Mouse (Mus musculus) mouse trophoblast stem cell (cell line): ENCODE measurements around the gene Gm21983.

Experiments
- in situ Hi-C, 2 experiments: fragments of 300-500 bp; cut with MseI, MboI; formaldehyde crosslinking; loops; 2 replicates in 1 of 2; 3 replicates in 1 of 2; pipeline ENCODE4 v1.15.1; 2025

Gm21983 gene

DNA sequence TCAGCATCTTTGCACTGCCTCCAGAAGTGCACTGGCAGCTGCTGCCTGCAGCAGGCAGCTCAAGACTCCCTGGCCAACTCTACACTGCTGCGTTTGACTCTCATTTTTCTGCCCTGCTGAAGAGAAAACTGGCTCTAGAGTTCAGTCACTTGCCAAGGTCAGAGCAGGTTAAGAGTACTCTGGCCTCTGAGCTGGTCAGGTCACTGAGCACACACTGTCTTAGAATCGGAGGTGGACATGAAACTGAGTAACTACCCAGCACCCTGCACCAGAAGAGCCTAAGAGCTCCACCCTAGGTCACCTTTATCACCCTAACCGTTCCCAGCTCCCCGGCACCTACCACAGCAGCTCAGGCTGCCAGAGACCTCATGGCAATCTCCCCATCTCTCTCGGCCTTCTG lies 5.1 kb upstream of the Gm21983 start:
- in situ Hi-C loops, result no loop called here

- in situ Hi-C loops, result no loop called here
These were observed 4.1 kb upstream of the Gm21983 start for GRCm38 (mm10) chr7:27184964-27185363.

- in situ Hi-C loops, result no loop called here
These were observed 1.6 kb upstream of the Gm21983 start for GRCm38 (mm10) chr7:27182498-27182897.

- in situ Hi-C loops, result no loop called here
These were observed 850 bp downstream of the Gm21983 start for GRCm38 (mm10) chr7:27180036-27180435.

DNA sequence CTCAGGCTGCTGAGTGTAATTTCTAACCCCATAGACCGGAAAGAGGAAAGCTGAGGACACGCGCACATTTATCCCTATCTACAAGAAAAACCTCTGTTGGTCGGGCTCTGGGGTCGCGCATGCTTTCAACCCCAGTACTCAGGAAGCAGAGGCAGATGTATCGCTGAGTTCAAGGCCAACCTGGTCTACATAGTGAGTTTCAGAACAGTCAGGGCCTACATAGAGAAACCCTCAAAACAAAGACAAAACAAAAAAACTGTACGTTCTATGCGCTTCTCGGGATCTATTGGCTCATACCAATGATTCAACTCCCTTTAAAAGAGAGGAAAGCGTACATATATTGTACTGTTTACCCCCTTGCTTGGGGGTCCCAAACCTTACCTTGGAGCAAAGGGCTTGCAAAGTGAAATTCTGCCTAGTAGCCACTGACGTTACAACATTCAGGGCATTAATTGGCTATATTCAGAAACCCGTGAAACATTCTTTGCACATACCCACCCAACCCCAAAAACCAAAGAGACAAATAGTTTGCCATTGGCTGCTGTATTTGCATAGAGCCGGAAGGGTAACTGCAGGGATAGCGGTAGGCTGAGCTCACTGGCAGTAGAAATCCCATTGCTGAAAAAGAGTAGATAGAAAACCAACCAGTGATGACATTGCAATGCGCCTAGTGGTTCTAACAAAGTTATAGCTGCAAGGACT lies 1.5 kb downstream of the Gm21983 start:
- in situ Hi-C loops, result no loop called here

DNA sequence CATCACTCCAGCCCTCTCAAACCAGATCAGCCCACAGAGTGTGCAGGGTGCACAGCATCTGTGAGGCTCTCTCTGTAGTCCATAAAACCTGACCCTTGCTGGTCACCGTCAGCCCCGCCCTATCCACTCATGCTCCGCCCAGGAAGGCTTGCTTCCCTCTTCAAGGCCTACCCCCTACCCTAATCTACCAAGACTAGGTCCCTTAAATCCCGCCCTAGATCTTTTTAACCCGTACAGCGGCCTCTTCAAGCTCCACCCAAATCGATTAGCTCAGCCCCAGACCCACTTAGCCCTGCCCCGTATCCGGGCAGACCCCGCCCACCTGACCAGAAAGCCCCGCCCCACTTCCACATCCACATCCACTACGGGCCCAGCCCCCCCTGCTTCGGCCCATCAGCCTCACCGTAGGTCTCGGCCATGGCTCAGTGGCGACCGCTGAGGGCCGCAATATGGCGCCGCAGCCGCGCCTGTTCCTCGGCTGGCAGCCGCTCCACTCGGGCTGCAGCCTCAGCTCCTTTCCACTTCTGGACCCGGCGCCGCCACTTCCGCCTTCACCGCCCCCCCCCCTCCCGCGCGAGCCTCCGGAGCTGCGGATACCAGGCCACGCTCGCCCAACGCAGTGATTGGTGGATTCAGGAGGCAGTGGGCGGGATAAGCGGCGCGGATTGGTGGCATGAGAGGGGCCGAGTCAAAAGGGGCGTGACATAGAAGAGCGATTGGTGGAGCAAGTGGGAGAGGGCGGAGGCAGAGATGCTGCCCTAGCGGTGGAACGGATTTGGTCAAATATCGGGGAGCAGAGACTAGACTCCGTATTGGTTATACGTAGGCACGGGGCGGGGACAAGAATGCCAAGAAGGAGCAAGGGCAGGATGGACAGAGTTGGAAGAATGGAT lies 2.3 kb downstream of the Gm21983 start, which contains the start of gene Rab4b:
Rab4b (minus strand) TSS at position 573 of the 893 bp plus-strand sequence.
- in situ Hi-C loops, result no loop called here

GRCm38 (mm10) chr7:27177942-27178323 lies 3.0 kb downstream of the Gm21983 start:
- in situ Hi-C loops, result no loop called here

DNA sequence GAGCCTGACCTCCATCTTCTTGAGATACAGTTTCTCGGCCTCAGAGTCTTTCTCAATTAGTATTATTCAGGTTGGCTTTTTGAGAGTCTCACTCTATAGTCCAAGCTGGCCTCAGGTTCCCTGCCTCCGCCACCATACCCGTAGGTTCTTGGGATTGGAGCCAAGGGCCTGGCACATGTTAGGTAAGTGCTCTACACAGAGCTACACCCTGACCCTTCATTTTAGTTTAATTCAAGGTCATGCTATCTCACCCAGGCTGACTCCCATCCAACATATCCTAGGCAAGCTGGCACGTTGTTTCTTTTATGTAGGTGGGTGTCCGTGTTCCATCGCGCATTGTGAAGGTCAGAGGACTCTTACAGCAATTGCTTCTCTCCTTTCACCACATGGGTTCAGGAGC lies 6.0 kb downstream of the Gm21983 start:
- in situ Hi-C loops, result no loop called here

GRCm38 (mm10) chr7:27174496-27174895 lies 6.4 kb downstream of the Gm21983 start:
- in situ Hi-C loops, result no loop called here

GRCm38 (mm10) chr7:27170981-27171380 lies 9.9 kb downstream of the Gm21983 start:
- in situ Hi-C loops, result no loop called here

- in situ Hi-C loops, result no loop called here
These were observed 12.5 kb downstream of the Gm21983 start for GRCm38 (mm10) chr7:27168371-27168770.

GRCm38 (mm10) chr7:27167475-27168094 lies 13.3 kb downstream of the Gm21983 start:
- in situ Hi-C loops, result no loop called here

- in situ Hi-C loops, result no loop called here
These were observed 14.0 kb downstream of the Gm21983 start, which contains the start of gene Egln2 for GRCm38 (mm10) chr7:27166614-27167474. TSS of gene Egln2 (minus strand) at chr7:27166802.

DNA sequence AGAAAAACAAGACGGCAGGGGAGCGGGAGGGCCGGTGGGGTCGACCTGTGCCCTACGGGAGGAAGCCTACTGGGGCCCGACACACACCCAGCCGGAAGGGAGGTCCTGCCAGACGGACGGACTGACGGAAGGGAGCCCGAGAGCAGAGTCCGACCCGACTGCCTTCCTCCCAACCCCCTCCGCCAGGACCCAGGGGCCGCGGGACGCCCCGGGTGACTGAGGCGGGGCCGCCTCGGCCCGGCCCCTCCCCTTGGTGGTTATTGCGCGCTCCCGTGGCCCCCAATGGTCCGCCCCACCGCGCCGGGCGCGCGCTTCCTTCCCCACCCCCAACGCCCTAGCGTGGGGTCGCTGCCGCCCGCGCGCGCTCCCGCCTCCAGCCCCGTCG lies 14.7 kb downstream of the Gm21983 start:
- in situ Hi-C loops, result no loop called here

- in situ Hi-C loops, result no loop called here
These were observed 15.2 kb downstream of the Gm21983 start for GRCm38 (mm10) chr7:27165696-27166095.

- in situ Hi-C loops, result no loop called here
These were observed 15.8 kb downstream of the Gm21983 start for GRCm38 (mm10) chr7:27165007-27165655.

- in situ Hi-C loops, result no loop called here
These were observed 16.6 kb downstream of the Gm21983 start for GRCm38 (mm10) chr7:27164112-27164947.

GRCm38 (mm10) chr7:27163450-27163805 lies 17.5 kb downstream of the Gm21983 start:
- in situ Hi-C loops, result no loop called here

- in situ Hi-C loops, result no loop called here
These were observed 18.0 kb downstream of the Gm21983 start for GRCm38 (mm10) chr7:27162780-27163449.
